Mouse (Mus musculus) thymus, adult 2 months (tissue): ENCODE measurements around the gene Fndc5.

Experiments used
- CTCF ChIP-seq: fragments of 200-500 bp; IDR thresholded peaks from 2 replicates; pipeline ENCODE4 v1.5.1; 2012; ENCODE audit warnings: mild to moderate bottlenecking, control low read depth, low read length, moderate library complexity, borderline replicate concordance; ENCODE audit not compliant: control insufficient read depth, poor library complexity, insufficient read depth; ENCODE audit errors: extremely low read depth
- POLR2A ChIP-seq: fragments of 200-500 bp; IDR thresholded peaks from 2 replicates; pipeline ENCODE4 v1.6.1; 2012; ENCODE audit warnings: mild to moderate bottlenecking, low read length, control low read depth, moderate library complexity; ENCODE audit not compliant: control insufficient read depth, poor library complexity, insufficient read depth; ENCODE audit errors: extremely low read depth

DNA sequence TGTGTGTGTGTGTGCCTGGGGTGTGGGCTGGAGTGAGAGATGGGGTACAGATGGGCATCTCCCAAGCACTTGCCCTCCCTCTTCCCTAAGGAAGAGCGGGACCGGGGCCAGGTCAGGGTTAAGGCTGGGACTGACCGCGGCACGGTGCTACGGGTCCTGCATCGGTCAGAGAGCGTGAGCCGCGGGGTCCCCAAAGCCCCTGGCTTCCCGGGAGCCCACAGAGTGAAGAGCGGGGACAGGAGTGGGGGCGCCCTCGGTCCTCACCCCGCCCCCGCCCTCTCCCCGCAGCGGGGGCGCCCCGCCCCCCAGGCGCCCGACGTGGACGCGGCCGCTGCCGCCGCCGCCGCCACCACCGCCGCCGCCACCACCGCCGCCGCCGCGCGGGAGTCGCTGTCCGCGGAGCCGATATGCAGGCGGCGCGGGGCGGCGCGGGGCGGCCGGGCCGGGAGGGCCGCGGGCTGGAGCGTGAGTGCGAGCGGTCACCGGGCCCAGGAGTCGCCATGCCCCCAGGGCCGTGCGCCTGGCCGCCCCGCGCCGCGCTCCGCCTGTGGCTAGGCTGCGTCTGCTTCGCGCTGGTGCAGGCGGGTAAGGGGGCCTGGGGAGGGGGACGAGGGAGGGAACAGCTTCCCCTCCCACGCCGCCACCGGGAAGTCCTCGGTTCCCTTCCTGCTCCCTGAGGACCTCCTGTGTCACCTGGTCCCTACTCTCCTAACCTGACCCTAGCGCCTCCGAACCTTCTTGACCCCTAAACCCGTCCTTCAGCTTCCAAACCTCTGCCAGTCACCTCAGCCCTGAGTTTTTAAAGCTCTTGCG is at the start of gene Fndc5:
- TF ChIP-seq CTCF (no peak), POLR2A (no peak)
